Mouse (Mus musculus): Measurements from ENCODE around the gene 2610028H24Rik. TPM values are rescaled to one million over a fixed set of nuclear protein-coding genes. Genes with fewer than 3 reads are reported as not detected.

The 2610028H24Rik gene
- not detected in 2 replicates for polyA plus RNA-seq (2015; fragmentation: Nextera tagmentation; extraction: Ambion mirVana)

GRCm38 (mm10) chr10:76448851-76449250, at the start of gene 2610028H24Rik:
2610028H24Rik (plus strand) TSS chr10:76449081.

GRCm38 (mm10) chr10:76440281-76440680, 8.6 kb upstream of the 2610028H24Rik start, which contains the start of gene AC141477.1:
AC141477.1 (minus strand) TSS chr10:76440444.

GRCm38 (mm10) chr10:76442178-76443088, 6.4 kb upstream of the 2610028H24Rik start, which contains the start of gene Pcnt:
Pcnt (minus strand) TSS chr10:76442786.

GRCm38 (mm10) chr10:76468203-76469162, 19.6 kb downstream of the 2610028H24Rik start, which contains the start of the genes Mcm3ap and Ybey:
Mcm3ap (plus strand) TSS chr10:76468927.
Ybey (minus strand) TSS chr10:76469114.

Other genes starting within 250 kb of the 2610028H24Rik start
- gene Prmt2, start 211.2 kb upstream of the 2610028H24Rik start, polyA plus RNA-seq (2015; fragmentation: Nextera tagmentation; extraction: Ambion mirVana) = 7.5 and 9.9 TPM in 2 replicates
- 0.22 and 0.24 TPM in 2 replicates for gene S100b, start 195.2 kb upstream of the 2610028H24Rik start, polyA plus RNA-seq (2015; fragmentation: Nextera tagmentation; extraction: Ambion mirVana)
- 2.1 and 2.7 TPM in 2 replicates for gene Dip2a, start 103.8 kb upstream of the 2610028H24Rik start, polyA plus RNA-seq (2015; fragmentation: Nextera tagmentation; extraction: Ambion mirVana)
- not detected in 2 replicates for gene AC141477.1, start 8.6 kb upstream of the 2610028H24Rik start, polyA plus RNA-seq (2015; fragmentation: Nextera tagmentation; extraction: Ambion mirVana)
- 12.8 and 14.6 TPM in 2 replicates for gene Pcnt, start 6.3 kb upstream of the 2610028H24Rik start, polyA plus RNA-seq (2015; fragmentation: Nextera tagmentation; extraction: Ambion mirVana)
- gene Mcm3ap, start 19.8 kb downstream of the 2610028H24Rik start, polyA plus RNA-seq (2015; fragmentation: Nextera tagmentation; extraction: Ambion mirVana) = 41.6 and 43.6 TPM in 2 replicates
- 3.9 and 4.5 TPM in 2 replicates for gene Ybey, start 20.0 kb downstream of the 2610028H24Rik start, polyA plus RNA-seq (2015; fragmentation: Nextera tagmentation; extraction: Ambion mirVana)
- gene Lss, start 82.5 kb downstream of the 2610028H24Rik start, polyA plus RNA-seq (2015; fragmentation: Nextera tagmentation; extraction: Ambion mirVana) = 5.5 and 5.7 TPM in 2 replicates
- gene Spatc1l, start 113.2 kb downstream of the 2610028H24Rik start, polyA plus RNA-seq (2015; fragmentation: Nextera tagmentation; extraction: Ambion mirVana) = not detected in 2 replicates
- 0.11 and 0.19 TPM in 2 replicates for gene Ftcd, start 126.6 kb downstream of the 2610028H24Rik start, polyA plus RNA-seq (2015; fragmentation: Nextera tagmentation; extraction: Ambion mirVana)
- gene Col6a2, start 174.5 kb downstream of the 2610028H24Rik start, polyA plus RNA-seq (2015; fragmentation: Nextera tagmentation; extraction: Ambion mirVana) = 31.0 and 35.7 TPM in 2 replicates

Data from spleen, postnatal 0 days (tissue).